Mouse (Mus musculus): Measurements from ENCODE around the gene Phf21b. TPM values are rescaled to one million over a fixed set of nuclear protein-coding genes. Genes with fewer than 3 reads are reported as not detected.

Gene Phf21b
- polyA plus RNA-seq (2015; fragmentation: Nextera tagmentation; extraction: Ambion mirVana) = 0.17 and 0.33 TPM in 2 replicates

DNA sequence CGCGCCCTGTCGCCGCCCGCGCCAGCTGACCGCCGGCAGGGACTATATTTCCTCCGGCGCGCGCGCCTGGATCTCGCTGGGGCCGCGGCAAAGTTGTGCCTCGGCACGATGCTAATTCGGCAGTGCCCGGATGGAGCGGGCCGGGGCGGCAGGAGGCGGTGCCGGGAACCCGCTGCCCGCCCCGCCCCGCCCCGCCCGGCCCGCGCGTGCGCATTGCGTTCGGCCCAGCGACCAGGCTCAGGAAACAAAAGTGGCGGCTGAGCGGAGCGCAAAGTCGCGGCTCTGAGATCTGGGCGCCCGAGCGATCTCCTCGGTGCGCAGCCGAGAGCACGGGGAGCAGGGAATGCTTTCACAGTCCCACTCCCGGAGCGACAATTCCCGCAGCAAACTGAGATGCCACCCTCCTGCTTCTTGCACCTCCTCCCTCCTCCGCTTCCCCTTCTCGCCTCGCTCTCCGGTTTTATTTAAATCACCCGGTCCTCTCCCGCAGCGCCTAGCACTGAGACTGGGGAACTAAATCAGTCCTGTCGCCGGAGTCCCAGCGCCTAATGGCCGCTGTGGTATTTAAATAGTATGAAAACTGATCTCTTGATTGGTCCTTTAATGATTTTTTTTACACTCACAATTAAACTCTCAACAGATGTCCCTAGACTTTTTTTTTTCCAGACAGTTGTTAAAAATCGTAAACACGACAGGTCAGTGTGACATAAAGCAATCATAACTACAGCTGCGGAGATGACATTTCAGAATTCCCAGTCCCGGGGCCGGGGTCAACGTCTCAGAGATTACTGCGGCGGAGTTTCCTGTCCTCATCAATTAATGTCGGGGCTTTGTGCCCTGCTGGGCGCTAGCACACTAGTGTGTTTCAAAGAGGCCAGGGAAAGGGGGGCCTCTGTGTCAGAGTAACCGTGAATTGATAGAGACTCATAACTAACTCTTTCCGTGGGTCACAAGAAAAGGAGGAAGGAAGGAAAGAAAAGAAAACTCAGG, at the start of gene Phf21b:
Phf21b (minus strand) TSS at position 44 of the 990 bp plus-strand sequence.

Other genes with a start within 250 kb of the Phf21b start
- gene Prr5, start 186.4 kb downstream of the Phf21b start, polyA plus RNA-seq (2015; fragmentation: Nextera tagmentation; extraction: Ambion mirVana) = 15.0 and 19.4 TPM in 2 replicates
- 2.9 and 3.3 TPM in 2 replicates for gene Arhgap8, start 136.0 kb downstream of the Phf21b start, polyA plus RNA-seq (2015; fragmentation: Nextera tagmentation; extraction: Ambion mirVana)
- 0.24 and 0.30 TPM in 2 replicates for gene Gm29666, start 64.0 kb upstream of the Phf21b start, polyA plus RNA-seq (2015; fragmentation: Nextera tagmentation; extraction: Ambion mirVana)
- gene Nup50, start 67.4 kb upstream of the Phf21b start, polyA plus RNA-seq (2015; fragmentation: Nextera tagmentation; extraction: Ambion mirVana) = 12.5 and 19.0 TPM in 2 replicates
- 15.0 and 17.2 TPM in 2 replicates for gene 5031439G07Rik, start 132.5 kb upstream of the Phf21b start, polyA plus RNA-seq (2015; fragmentation: Nextera tagmentation; extraction: Ambion mirVana)
- gene Upk3a, start 161.1 kb upstream of the Phf21b start, polyA plus RNA-seq (2015; fragmentation: Nextera tagmentation; extraction: Ambion mirVana) = 0.44 and 0.84 TPM in 2 replicates
- gene Fam118a, start 172.9 kb upstream of the Phf21b start, polyA plus RNA-seq (2015; fragmentation: Nextera tagmentation; extraction: Ambion mirVana) = 13.8 and 14.0 TPM in 2 replicates